Mouse (Mus musculus) kidney, embryonic 16.5 days (tissue): Measurements from ENCODE around the gene 2010111I01Rik. TPM values are rescaled to one million over a fixed set of nuclear protein-coding genes. Genes with fewer than 3 reads are reported as not detected.

Source experiments
- ATAC-seq: fragments of 200-750 bp; cut with Nextera tagmentation; 2 replicates; pipeline ENCODE4 v1.8.0; 2017; ENCODE audit warnings: moderate TSS enrichment; ENCODE audit not compliant: low FRiP score, low TSS enrichment
- H3K27ac ChIP-seq: fragments of 300-500 bp; sonication (generic); 2 replicates; pipeline ENCODE4 v1.5.1; 2014; ENCODE audit warnings: low read length
- H3K27me3 ChIP-seq: fragments of 300-500 bp; sonication (generic); 2 replicates; pipeline ENCODE4 v1.6.1; 2014; ENCODE audit warnings: low read length, control low read depth, mixed read lengths; ENCODE audit not compliant: insufficient read depth
- H3K36me3 ChIP-seq: fragments of 300-500 bp; sonication (generic); 2 replicates; pipeline ENCODE4 v1.6.1; 2014; ENCODE audit warnings: low read length, control low read depth, mixed read lengths; ENCODE audit not compliant: insufficient read depth
- H3K4me1 ChIP-seq: fragments of 300-500 bp; sonication (generic); 2 replicates; pipeline ENCODE4 v1.6.1; 2014; ENCODE audit warnings: low read length, control low read depth, mixed read lengths; ENCODE audit not compliant: insufficient read depth
- H3K4me2 ChIP-seq: fragments of 300-500 bp; sonication (generic); replicated peaks from 2 replicates; pipeline ENCODE4 v1.6.1; 2014; ENCODE audit warnings: low read depth, low read length
- H3K4me3 ChIP-seq: fragments of 300-500 bp; sonication (generic); 2 replicates; pipeline ENCODE4 v1.5.1; 2014; ENCODE audit warnings: mild to moderate bottlenecking, low read length
- H3K9ac ChIP-seq: fragments of 300-500 bp; sonication (generic); replicated peaks from 2 replicates; pipeline ENCODE4 v1.6.1; 2014; ENCODE audit warnings: low read length
- H3K9me3 ChIP-seq: fragments of 300-500 bp; sonication (generic); 2 replicates; pipeline ENCODE4 v1.6.1; 2016; ENCODE audit warnings: low read length, control low read depth
- WGBS: fragments of 180-500 bp; shearing (Covaris S2); extraction: QIAGEN DNeasy Blood & Tissue Kit; methylation state at CpG from one replicate; pipeline ENCODE4 v1.1.7; 2014; 5-methylcytosine and 5-hydroxymethylcytosine counted together
- polyA plus RNA-seq: library from polyadenylated mRNA; unstranded; fragments of >200 nt; fragmentation: Nextera tagmentation; extraction: Ambion mirVana; gene quantifications from 2 replicates; pipeline ENCODE4 v1.2.1, GENCODE M21; 2015

2010111I01Rik gene
- polyA plus RNA-seq, 1 experiment from 2014 or later = 146 TPM

DNA sequence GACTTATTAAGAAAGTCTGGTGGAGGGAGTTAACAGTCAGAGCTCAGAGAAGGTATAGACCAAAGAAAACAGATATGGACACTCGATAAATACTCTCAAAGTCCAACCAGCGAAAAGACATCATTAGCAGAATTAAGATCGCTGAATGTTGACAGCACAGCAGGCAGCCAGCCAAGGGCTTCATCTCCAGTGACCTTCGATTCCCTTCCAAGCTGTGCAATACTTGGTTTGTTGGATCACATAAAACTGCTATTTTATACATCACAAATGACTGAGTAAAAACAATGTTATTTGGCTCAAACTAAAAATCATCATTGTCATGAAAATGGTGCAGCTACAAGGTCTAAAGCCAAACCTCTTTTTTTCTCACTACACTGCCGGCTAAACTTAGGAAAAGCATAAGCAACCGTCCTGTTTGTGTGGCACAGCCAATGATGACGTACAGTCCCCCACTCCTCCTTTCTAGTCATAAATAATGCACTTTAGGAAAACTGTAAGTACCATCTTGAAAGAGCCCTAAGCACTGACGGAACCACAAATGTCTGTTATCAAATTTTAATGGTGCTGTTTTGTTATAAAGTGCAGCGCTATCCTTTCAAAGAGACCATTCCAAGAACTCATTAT lies 34.8 kb upstream of the 2010111I01Rik start:
- H3K27ac ChIP-seq = peak overlapping the region; percentile 20
- ATAC-seq = no peak
- H3K4me2 ChIP-seq = no peak overlapping the region

GRCm38 (mm10) chr13:62932452-62932851 lies 32.2 kb upstream of the 2010111I01Rik start:
- no peak overlapping the region for H3K9ac ChIP-seq
- WGBS = 49% methylated on average over 4 of the region's 4 CpGs
- no peak overlapping the region for H3K27ac ChIP-seq
- no peak overlapping the region for H3K4me3 ChIP-seq
- ATAC-seq = no peak
- 0 out of 2 replicates have a peak, but pooled peaks cover 2% of the 10 kb centered on the region for H3K4me1 ChIP-seq
- no peaks in the 10 kb centered on the region for H3K9me3 ChIP-seq
- no peaks in the 10 kb centered on the region; the same call in 1 of the 2 replicates for H3K27me3 ChIP-seq
- H3K4me2 ChIP-seq = no peak overlapping the region
- no peaks in the 10 kb centered on the region for H3K36me3 ChIP-seq

More for the DNA sequence above, 34.8 kb upstream of the 2010111I01Rik start:
- 55% methylated on average over 9 of the region's 9 CpGs for WGBS
- Histone ChIP-seq H3K9ac (no peak overlapping the region), H3K4me1 (0 out of 2 replicates have a peak, but pooled peaks cover 2% of the 10 kb centered on the region), H3K4me3 (no peak overlapping the region), H3K9me3 (no peaks in the 10 kb centered on the region), H3K36me3 (no peaks in the 10 kb centered on the region), H3K27me3 (no peaks in the 10 kb centered on the region; the same call in 1 of the 2 replicates)

DNA sequence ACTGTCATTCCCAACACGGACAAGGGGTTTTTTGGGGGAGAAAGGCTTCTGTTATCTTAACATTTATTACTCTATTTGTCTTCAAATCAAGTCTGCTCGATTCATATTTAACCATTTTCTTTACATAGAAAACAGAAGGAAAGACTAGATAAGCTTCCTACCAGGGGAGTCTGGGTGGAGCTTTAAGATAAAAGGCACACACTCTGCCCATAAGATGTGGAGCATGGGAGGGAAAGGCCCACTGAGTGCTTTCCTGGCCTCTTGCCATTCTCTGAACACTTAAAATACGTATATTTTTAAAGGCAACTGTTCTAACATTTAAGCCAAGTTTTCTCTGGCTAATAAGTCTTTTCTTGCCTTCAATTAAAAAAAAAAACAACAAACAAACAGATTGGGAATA lies 25.3 kb upstream of the 2010111I01Rik start:
- no peak for ATAC-seq
- H3K9me3 ChIP-seq = no peaks in the 10 kb centered on the region
- H3K9ac ChIP-seq = no peak overlapping the region
- H3K4me3 ChIP-seq = no peak overlapping the region
- no peak overlapping the region for H3K4me2 ChIP-seq
- no peak overlapping the region for H3K27ac ChIP-seq
- H3K36me3 ChIP-seq = no peaks in the 10 kb centered on the region
- H3K27me3 ChIP-seq = no peaks in the 10 kb centered on the region
- 45% methylated on average over 3 of the region's 3 CpGs for WGBS
- peaks cover 10% of the 10 kb centered on the region for H3K4me1 ChIP-seq

DNA sequence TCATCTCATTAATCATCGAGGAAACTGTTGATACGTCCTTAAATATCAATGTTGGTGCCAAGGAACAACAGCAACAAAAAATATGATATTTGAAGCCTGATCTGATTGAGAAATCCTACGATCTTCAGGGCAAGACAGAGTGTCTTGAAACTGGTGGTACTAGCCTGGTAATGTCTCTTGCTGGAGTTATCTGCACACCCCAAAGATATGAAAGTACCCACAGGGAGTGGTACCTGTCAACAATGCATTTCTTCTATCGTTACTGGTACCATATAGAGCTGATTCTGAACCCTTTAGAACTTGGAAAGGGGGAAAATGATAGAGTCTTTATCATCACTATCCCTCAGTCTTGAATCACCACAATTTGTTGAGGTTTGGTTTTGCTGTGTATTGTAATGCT lies 24.9 kb upstream of the 2010111I01Rik start:
- Histone ChIP-seq H3K9ac (no peak overlapping the region), H3K27me3 (no peaks in the 10 kb centered on the region), H3K9me3 (no peaks in the 10 kb centered on the region), H3K36me3 (no peaks in the 10 kb centered on the region), H3K4me3 (no peak overlapping the region), H3K4me1 (peaks cover 14% of the 10 kb centered on the region), H3K4me2 (no peak overlapping the region), H3K27ac (no peak overlapping the region)
- 80% methylated on average over 4 of the region's 4 CpGs for WGBS
- ATAC-seq = no peak

DNA sequence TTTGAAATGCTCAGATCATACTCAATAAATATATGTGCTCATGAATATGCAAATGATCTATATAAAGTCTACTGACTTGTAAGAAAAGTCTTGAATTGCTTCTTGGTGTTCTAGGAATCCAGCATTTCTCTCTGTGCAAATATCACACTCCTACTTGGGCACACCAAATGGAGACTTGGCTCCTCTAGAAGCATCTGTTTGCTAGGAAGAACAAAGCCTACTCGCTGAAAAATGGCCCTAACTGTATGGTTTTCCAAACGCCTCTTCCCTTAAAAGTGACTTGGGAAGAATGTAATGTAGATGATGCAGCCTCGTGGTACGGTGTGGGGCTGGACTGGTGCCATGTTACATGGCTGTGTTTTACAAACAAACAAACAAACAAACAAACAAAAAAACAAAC lies 24.0 kb upstream of the 2010111I01Rik start:
- H3K4me2 ChIP-seq = no peak overlapping the region
- H3K27me3 ChIP-seq = no peaks in the 10 kb centered on the region
- no peaks in the 10 kb centered on the region for H3K9me3 ChIP-seq
- peaks cover 21% of the 10 kb centered on the region for H3K4me1 ChIP-seq
- 61% methylated on average over 4 of the region's 4 CpGs for WGBS
- no peak overlapping the region for H3K9ac ChIP-seq
- H3K36me3 ChIP-seq = no peaks in the 10 kb centered on the region
- ATAC-seq = no peak
- H3K27ac ChIP-seq = no peak overlapping the region
- no peak overlapping the region for H3K4me3 ChIP-seq

DNA sequence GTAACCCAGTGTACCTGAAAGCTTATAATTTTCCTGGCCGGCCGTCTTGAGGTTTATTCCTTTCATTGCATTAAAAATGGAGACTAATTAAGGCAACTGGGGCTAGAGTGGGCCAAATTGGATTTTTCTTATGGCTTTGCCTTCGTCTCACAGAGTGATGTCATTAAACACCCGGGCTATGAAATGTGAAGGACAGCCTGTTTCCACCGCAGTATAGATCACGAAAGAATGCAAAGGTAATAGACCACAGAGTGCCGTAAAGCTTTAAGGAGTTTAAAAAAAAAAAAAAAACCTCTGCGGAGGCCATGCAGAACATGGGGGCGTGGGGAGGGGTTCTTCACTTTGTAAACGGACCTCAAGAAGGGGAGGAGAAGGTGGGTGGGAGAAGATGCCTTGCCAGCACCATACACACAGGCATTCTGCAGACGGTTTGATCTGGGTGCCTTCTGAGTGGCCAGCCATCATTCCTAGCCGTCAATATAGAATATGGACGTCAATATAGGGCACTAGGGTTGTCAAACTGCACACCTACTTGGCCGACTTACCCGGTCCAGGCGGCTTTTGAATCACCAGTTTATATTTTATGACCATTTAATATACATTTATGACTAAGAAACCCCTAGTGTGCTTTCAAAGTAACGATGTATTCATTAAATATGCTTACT lies 23.2 kb upstream of the 2010111I01Rik start:
- ATAC-seq = no peak
- Histone ChIP-seq H3K4me1 (peaks cover 22% of the 10 kb centered on the region), H3K27ac (no peak overlapping the region), H3K27me3 (no peaks in the 10 kb centered on the region), H3K36me3 (no peaks in the 10 kb centered on the region), H3K9ac (no peak overlapping the region), H3K9me3 (no peaks in the 10 kb centered on the region), H3K4me3 (no peak overlapping the region), H3K4me2 (no peak overlapping the region)
- 57% methylated on average over 17 of the region's 17 CpGs for WGBS

GRCm38 (mm10) chr13:62943274-62943830 lies 21.3 kb upstream of the 2010111I01Rik start:
- no peaks in the 10 kb centered on the region for H3K9me3 ChIP-seq
- H3K4me1 ChIP-seq = peaks cover 22% of the 10 kb centered on the region
- H3K36me3 ChIP-seq = no peaks in the 10 kb centered on the region
- no peak for ATAC-seq
- H3K27ac ChIP-seq = peak overlapping the region; percentile 13; the same call in 1 of the 2 replicates
- no peak overlapping the region for H3K4me2 ChIP-seq
- WGBS = 54% methylated on average over 7 of the region's 7 CpGs
- H3K4me3 ChIP-seq = no peak overlapping the region
- no peak overlapping the region for H3K9ac ChIP-seq
- H3K27me3 ChIP-seq = no peaks in the 10 kb centered on the region

DNA sequence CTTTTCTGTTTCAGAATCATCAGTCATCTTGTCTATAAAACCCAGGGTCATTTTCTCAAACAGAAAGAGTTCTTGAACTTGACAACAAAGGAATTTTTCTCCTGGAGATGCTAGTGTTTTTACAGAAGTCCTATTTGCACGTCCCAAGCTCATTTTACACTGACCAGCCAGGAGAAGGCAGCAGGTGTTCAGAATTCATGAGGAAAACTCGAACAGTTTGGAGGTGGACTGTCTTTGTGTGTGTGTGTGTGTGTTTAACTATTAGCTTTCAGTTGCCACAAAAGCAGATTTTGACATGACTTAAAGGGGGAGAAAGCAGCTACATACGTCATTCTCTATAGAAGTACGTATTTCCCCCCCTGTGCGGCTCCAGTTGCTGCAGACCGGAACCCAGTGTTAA lies 20.6 kb upstream of the 2010111I01Rik start:
- no peaks in the 10 kb centered on the region for H3K36me3 ChIP-seq
- peaks cover 22% of the 10 kb centered on the region for H3K4me1 ChIP-seq
- H3K9ac ChIP-seq = no peak overlapping the region
- ATAC-seq = no peak; the same call in 1 of the 2 replicates
- no peak overlapping the region for H3K4me2 ChIP-seq
- 43% methylated on average over 6 of the region's 6 CpGs for WGBS
- no peaks in the 10 kb centered on the region for H3K9me3 ChIP-seq
- peak overlapping the region; percentile 13; the same call in 1 of the 2 replicates for H3K27ac ChIP-seq
- H3K4me3 ChIP-seq = no peak overlapping the region
- H3K27me3 ChIP-seq = no peaks in the 10 kb centered on the region

DNA sequence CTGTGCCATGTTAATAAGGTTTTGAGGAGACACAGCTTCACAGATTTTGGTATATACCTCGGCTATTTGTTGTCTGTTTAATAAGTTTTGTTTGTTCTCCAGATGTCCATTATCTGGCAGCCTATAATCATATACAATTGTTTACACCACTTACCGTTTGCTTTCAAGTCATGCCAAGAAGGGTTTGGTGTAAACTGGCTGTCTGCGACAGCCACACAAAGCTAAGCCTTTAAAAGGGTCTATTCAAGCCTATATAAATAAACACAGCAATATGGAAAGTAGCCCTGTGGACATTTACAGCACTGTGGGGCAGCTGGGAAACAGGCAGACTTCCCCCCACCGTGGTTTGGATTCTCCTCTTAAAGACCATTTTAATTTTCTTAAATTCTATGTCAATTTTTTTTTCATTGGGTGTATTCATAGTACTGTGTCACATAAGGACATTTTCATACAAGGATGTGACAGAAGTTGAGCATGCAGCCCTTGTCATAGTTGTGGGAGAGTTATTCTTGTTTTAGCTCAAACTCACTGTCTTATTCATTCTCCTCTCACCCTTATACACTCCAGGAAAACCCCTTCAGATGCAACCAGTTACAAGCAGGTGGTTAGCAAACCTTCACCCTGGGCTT lies 15.0 kb upstream of the 2010111I01Rik start:
- Histone ChIP-seq H3K4me1 (peaks cover 9% of the 10 kb centered on the region), H3K27me3 (no peaks in the 10 kb centered on the region), H3K9me3 (no peaks in the 10 kb centered on the region), H3K4me3 (no peak overlapping the region), H3K36me3 (no peaks in the 10 kb centered on the region), H3K9ac (no peak overlapping the region), H3K27ac (no peak overlapping the region), H3K4me2 (no peak overlapping the region)
- peak; percentile 62; the same call in 1 of the 2 replicates for ATAC-seq
- 41% methylated on average over 4 of the region's 4 CpGs for WGBS
